Mouse (Mus musculus): ENCODE measurements around the gene Dcaf8.

Dcaf8 gene

GRCm38 (mm10) chr1:172148279-172148954 is 533 bp downstream of the Dcaf8 start:
- no peak for DNase-seq

GRCm38 (mm10) chr1:172148955-172149815 is 1.3 kb downstream of the Dcaf8 start:
- DNase-seq: no peak

- DNase-seq: no peak
These were observed 6.7 kb downstream of the Dcaf8 start for GRCm38 (mm10) chr1:172154536-172154935.

GRCm38 (mm10) chr1:172155518-172155917 is 7.6 kb downstream of the Dcaf8 start:
- DNase-seq: no peak

GRCm38 (mm10) chr1:172159970-172160369 is 12.1 kb downstream of the Dcaf8 start:
- no peak for DNase-seq

- DNase-seq: no peak
These were observed 12.6 kb downstream of the Dcaf8 start for GRCm38 (mm10) chr1:172160508-172160907.

GRCm38 (mm10) chr1:172162009-172162408 is 14.1 kb downstream of the Dcaf8 start:
- DNase-seq: peak in 1 of 2 experiments; percentile 10

- DNase-seq: no peak
These were observed 15.1 kb downstream of the Dcaf8 start for GRCm38 (mm10) chr1:172162959-172163358.

GRCm38 (mm10) chr1:172167911-172168310 is 20.0 kb downstream of the Dcaf8 start:
- no peak for DNase-seq

- DNase-seq: no peak
These were observed 21.9 kb downstream of the Dcaf8 start for GRCm38 (mm10) chr1:172169809-172170208.

GRCm38 (mm10) chr1:172172381-172172780 is 24.5 kb downstream of the Dcaf8 start:
- no peak for DNase-seq

- no peak for DNase-seq
These were observed 25.3 kb downstream of the Dcaf8 start for GRCm38 (mm10) chr1:172173181-172173580.

- no peak for DNase-seq
These were observed 29.9 kb downstream of the Dcaf8 start for GRCm38 (mm10) chr1:172177791-172178190.

GRCm38 (mm10) chr1:172179102-172179501 is 31.2 kb downstream of the Dcaf8 start:
- DNase-seq: no peak

GRCm38 (mm10) chr1:172180881-172181280 is 33.0 kb downstream of the Dcaf8 start:
- DNase-seq: no peak

- DNase-seq: no peak
These were observed 33.9 kb downstream of the Dcaf8 start for GRCm38 (mm10) chr1:172181777-172182176.

GRCm38 (mm10) chr1:172183056-172183455 is 35.2 kb downstream of the Dcaf8 start:
- no peak for DNase-seq

GRCm38 (mm10) chr1:172183915-172184314 is 36.0 kb downstream of the Dcaf8 start:
- DNase-seq: no peak

- no peak for DNase-seq
These were observed 38.8 kb downstream of the Dcaf8 start for GRCm38 (mm10) chr1:172186401-172187289.

GRCm38 (mm10) chr1:172188891-172189290 is 41.0 kb downstream of the Dcaf8 start:
- no peak for DNase-seq

GRCm38 (mm10) chr1:172191578-172191977 is 43.7 kb downstream of the Dcaf8 start:
- DNase-seq: no peak

- DNase-seq: no peak
These were observed 44.3 kb downstream of the Dcaf8 start for GRCm38 (mm10) chr1:172192217-172192616.

- DNase-seq: no peak
These were observed 46.6 kb downstream of the Dcaf8 start for GRCm38 (mm10) chr1:172194435-172194834.

Measured in spleen, adult 18-20 months (tissue).